Mouse (Mus musculus): ENCODE measurements around the gene Sh3bgrl3.
"Not testable (repeated sequence)": the region's sequence is repeated elsewhere in the genome, so short reads cannot be mapped to it uniquely, and the experiment has no call there.

The Sh3bgrl3 gene

DNA sequence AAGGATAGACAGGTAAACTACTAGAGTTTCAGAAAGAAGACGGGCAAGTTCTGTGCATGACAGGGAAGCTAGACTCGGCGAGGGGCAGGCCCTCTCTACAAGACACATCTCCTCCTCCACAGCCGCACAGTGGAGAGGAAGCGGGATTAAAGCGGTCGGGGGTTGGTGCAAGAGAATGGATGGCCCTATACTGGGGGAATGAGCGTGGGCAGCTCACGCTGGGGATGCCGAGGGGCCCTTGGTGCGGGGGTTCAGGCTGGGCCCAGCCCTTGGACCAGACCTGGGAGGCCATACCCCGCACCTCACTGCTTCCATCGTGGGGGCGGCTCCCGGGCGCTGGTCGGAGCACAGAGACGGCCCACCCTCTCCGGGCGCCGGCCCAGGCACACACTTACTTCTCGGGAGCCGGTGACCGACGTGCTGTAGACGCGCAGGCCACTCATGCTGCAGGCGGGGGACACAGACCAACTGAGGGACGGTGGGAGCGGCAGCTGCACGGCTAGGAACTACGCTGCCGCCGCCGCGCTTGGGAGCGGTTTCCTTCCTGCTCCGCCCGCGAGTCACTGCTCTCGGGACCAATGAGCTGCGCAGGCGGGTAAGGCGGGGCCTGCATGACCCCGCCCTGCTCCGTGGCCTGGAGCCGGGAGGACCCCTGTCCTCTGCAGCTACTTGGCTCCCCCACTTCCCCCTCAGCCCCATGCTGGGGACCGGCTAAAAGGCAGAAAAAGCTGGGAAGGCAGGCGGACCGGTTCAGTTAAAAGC is at the start of gene Sh3bgrl3:
Gene Sh3bgrl3 (minus strand): TSS at position 569 of the 762 bp plus-strand sequence.
- peak; percentile 95 for DNase-seq (ENCODE audit: low read depth, low spot score)

DNA sequence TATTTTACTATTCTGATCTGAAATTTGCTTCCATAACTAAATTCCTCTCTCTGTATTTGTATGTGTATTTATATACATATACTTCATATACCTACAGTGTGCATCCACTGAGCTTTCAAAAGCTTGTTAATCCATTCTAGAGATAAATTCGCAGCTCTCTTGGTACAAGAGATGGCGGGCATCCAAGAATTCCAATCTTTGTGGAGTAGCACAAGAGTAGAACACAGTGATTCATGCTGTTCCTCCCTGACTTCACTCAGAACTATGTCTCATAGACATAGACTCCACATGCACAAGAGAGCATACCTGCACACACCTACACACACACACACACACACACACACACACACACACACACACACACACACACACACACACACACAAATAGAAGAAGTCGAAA is 43.8 kb upstream of the Sh3bgrl3 start:
- peak; percentile 76 for DNase-seq (ENCODE audit: low read depth, low spot score)

DNA sequence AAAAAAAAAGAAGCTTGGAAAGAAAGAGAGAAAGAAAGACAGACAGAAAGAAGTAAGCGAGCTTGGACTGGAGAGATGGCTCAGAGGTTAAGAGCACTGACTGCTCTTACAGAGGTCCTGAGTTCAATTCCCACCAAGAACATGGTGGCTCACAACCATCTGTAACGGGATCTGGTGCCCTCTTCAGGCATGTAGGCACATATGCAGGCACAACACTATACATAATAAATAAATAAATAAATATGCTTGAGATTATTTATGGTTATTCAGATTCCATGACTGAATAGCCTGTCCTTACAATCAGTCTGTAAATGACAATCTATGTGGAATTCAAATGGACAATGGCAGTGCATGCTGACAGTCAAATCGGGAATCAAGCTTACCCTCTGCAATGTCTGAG is 38.3 kb upstream of the Sh3bgrl3 start:
- no peak for DNase-seq (ENCODE audit: low read depth, low spot score)

DNA sequence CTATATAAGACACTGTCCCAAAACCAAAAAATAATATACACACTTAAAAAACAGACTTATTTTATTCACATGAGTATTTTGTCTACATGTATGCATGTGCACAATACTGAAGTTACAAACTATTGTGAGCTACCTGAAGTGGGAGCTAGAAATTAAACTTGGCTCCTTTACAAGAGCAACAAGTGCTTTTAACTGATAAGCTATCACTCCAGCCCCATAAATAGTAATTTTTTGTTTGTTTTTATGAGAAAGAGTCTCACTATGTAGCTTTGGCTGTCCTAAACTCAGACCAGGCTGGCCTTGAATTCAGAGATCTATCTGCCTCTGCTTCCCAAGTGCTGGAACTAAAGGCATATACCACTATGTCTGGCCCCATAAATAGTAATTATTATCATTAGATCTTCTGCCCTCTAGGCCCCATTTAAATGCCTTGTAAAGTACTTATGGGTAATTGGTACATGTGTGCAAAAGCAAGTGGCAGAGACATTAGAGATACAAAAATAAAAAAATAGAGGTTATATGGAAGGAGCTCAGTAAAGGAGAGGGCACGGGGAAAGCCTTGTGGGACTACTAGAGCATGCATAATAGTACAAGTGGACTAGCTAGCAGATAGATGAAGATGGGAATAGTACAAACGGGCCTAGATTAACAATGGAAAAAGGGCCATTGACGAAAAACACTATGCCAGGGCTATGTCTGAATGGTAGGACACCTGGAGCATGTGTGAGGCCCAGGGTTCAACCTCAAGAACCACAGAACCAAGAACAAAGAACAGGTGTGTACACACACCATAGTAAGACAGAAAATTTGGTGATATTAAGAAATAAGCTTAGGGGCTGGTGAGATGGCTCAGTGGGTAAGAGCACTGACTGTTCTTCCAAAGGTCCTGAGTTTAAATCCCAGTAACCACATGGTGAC is 37.2 kb upstream of the Sh3bgrl3 start:
- no peak for DNase-seq (ENCODE audit: low read depth, low spot score)

DNA sequence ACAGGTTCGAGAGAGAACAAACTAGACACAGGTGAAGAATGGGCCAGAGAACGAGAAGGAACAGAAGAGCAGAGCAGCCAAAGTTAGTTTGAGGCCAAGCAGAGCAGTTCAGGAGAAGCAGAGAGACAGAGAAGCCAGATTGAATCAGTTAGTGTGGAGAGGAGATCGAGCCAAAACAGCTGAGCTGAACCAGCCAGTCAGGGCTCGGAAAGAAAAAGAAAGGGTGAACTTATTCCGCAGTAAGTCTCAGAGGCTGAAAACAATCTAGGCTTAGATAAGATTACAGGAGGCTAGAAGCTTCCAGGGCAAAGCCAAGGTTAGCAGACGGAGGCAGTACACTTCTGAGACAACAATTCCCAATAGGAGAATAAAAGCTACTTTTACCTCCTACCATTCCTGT is 36.4 kb upstream of the Sh3bgrl3 start:
- DNase-seq (ENCODE audit: low read depth, low spot score), result no peak

DNA sequence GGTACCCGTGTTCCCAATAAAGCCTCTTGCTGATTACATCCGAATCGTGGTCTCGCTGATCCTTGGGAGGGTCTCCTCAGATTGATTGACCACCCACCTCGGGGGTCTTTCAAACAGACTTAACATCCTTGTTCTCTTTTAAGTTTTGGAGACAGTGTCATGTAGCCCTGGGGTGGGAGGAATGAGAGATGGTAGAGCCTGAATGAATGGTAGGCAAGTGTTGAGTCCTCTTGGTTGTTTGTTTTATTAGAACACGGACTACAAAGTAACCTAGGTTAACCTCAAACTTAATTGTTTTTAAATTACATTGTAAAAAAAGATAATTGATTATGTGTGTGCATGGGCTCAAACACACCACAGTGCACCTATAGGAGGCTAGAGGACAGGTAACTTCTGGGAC is 36.0 kb upstream of the Sh3bgrl3 start:
- no peak for DNase-seq (ENCODE audit: low read depth, low spot score)

DNA sequence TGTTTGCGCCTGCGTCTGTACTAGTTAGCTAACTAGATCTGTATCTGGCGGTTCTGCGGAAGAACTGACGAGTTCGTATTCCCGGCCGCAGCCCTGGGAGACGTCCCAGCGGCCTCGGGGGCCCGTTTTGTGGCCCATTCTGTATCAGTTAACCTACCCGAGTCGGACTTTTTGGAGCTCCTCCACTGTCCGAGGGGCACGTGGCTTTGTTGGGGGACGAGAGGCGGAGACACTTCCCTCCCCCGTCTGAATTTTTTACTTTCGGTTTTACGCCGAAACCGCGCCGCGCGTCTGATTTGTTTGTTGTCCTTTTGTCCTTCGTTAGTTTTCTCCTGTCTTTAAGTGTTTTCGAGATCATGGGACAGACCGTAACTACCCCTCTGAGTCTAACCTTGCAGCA is 31.5 kb upstream of the Sh3bgrl3 start:
- DNase-seq (ENCODE audit: low read depth, low spot score), result peak; percentile 37

DNA sequence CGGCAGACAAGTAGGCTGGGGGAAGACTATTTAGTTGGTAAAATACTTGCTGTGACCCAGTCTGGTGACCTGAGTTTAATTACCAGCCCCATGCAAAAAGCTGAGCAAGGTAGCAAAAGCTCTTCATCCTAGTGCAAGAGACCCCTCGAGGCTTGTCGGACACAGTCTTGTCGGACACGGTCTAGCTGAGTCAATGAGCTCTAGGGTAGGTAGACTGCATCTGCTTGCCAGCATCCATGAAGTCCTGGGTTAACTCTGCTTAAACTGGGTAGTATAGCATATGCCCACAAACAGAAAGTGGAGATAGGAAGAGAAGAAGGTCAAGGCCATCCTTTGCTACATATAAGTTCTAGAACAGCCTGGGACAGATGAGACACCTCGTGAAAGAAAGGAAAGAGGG is 30.2 kb upstream of the Sh3bgrl3 start:
- no peak for DNase-seq (ENCODE audit: low read depth, low spot score)

DNA sequence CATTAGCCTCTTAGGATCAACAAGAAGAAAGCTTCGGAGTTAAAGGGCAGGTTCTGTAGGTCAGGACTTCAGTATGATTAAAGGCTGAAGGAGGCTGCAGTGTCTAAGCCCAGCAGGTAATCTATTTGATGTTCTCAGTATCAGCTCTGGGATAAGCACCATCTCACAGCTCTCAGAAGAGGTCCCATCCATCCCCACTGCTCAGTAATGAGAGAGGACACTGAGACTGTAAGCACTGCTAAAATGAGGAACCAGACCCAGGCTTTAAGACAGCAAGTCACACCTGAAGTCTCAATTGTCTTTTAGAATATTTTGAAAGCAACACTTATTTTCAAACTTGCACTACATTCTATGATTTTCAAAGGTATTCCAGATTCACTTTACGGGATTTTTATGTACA is 29.0 kb upstream of the Sh3bgrl3 start:
- DNase-seq (ENCODE audit: low read depth, low spot score), result no peak

DNA sequence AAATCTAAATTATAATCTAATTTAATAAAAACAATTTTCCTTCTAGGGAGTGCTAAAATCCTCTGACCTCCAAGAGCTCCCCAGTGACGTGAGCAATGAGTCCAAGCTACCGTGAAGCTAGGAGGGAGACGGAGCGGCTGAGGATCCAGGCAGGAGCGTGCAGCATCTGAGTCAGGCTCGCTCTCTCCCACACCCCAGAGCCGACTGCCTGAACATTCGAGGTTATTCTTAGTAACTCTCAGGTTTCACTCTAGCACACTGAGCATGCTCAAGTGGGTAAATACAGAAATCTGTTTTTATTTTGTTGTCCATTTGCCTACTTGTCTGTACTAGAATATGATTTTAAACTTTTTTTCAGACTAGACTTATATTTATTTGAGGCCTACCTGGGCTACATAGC is 28.2 kb upstream of the Sh3bgrl3 start:
- peak; percentile 89 for DNase-seq (ENCODE audit: low read depth, low spot score)

DNA sequence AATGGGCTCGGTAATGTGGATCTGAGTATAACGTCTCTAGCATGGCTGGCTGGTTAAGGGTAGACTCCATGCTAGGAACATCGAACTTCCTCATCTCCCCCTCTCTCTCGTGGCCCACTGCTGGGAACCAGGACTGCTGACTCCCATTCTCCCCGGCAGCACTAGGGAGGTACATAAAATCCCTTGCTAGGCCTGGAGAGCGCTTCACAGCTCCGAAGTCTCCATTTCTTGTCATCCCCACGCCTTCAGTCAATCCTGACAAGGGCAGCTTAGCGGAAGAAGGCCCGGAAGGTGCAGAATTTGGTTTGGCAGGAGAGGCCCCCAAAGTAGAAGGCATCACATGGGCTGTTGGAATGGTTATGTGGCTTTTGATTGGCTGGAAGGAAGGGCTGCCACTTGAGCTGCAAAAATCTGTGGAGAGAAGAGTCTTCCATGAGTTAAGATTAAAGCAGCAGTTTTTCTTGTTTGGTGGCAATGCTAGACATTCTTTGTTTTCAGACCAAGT is 27.4 kb upstream of the Sh3bgrl3 start:
- DNase-seq (ENCODE audit: low read depth, low spot score), result no peak

DNA sequence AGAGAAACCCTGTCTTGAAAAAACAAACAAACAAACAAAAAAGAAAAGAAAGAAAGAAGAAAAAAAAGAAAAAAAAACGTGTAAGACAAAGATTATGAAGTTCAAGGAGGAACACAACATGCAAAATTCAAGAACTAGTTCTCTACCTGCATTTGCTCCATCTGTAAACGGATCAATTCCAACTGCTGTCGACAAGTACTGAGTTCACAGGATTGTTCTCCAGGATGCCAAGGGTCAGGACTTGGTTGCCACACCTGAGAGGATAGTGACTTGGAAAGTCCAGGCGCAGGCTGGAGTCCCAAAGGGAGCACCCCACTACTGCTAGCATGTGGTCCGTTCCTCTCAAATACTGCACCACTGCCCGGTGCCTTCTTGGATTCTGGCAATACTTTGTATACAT is 26.9 kb upstream of the Sh3bgrl3 start:
- no peak for DNase-seq (ENCODE audit: low read depth, low spot score)

DNA sequence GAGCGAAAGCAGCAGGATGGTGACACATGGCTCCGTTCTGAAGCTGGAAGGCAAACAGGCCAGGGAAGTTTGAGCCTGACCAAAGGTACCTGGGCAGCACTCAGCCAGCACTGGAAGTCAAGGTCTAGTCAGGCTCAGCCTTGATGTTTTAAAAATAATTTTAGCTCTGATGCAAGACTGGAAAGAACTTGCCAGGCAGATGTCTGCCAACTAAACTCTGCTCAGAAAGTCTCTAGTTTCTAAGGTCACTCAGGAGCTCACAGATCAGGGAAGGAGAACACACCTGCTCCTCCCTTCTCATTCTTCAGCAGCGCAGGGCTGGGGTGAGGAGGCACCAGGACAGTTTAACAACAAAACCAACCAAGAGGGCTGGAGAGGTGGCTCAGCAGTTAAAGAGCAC is 25.8 kb upstream of the Sh3bgrl3 start:
- no peak for DNase-seq (ENCODE audit: low read depth, low spot score)

DNA sequence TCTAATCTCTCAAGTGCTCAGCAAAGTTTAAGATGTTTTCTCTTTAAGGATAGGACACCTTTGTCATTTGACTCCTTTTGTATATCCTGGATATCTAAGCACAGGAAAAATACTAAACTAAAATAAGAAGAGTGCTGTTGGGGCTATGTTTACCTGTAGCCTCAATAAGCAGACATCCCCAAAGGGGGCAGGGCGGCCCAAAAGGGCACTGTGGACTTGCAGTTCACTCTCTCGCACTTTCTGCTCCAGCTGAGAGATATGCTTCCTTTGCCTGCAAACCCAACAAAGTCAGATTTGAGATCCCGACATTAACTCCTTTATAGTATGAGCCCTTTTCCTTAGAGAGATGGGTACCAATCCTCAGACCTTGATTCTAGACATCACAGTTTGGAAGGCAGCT is 25.1 kb upstream of the Sh3bgrl3 start:
- no peak for DNase-seq (ENCODE audit: low read depth, low spot score)

DNA sequence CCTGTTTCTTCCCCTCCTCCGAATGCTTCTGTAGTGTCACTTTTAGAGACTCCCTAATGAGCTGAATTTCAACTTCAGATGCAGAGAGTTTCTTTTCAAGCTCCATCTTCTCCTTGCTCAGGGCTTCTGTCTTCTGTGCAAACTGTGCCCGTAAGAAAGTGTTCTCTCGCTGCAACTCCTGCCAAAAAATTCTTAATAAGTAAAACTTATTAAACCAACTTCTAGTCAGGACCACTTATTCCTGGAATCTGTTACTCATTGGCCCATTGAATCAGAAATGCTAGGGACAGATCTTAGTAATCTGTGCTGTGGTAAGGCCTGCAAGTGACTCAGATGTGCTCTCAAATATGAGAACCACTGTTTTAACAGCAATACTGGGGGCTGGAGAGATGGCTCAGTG is 23.5 kb upstream of the Sh3bgrl3 start:
- no peak for DNase-seq (ENCODE audit: low read depth, low spot score)

DNA sequence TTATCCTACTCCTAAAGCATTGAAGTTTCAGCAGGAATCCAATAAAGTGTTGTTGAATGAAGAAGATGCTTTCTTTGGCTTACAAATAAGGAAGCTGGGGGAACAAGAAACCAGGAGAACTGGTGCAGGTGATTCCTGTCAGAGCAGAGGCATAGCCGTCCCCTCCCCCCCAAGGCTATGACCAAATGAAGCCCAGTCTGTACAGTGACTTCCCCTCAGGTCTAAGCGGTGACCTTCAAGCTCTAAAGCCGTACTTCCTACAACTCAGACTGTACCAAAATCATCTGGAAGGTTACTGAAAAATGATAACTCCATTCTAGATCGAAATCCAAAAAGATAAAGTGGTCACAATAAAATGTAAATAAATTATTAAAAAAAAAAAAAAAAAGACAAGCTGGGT is 20.8 kb upstream of the Sh3bgrl3 start:
- DNase-seq (ENCODE audit: low read depth, low spot score), result no peak

DNA sequence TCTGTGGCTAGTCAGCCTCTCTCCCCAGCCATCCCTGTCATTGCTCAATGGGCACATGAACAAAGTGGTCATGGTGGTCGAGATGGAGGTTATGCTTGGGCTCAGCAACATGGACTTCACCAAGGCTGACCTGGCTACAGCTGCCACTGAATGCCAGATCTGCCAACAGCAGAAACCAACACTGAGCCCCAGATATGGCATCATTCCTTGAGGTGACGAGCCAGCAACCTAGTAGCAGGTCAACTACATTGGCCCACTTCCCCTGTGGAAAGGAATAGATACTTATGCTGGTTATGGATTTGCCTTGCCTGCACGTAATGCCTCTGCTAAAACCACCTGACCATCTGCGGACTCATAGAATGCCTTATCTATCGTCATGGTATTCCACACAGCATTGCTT is 15.7 kb upstream of the Sh3bgrl3 start:
- DNase-seq (ENCODE audit: low read depth, low spot score), result not testable (repeated sequence)

DNA sequence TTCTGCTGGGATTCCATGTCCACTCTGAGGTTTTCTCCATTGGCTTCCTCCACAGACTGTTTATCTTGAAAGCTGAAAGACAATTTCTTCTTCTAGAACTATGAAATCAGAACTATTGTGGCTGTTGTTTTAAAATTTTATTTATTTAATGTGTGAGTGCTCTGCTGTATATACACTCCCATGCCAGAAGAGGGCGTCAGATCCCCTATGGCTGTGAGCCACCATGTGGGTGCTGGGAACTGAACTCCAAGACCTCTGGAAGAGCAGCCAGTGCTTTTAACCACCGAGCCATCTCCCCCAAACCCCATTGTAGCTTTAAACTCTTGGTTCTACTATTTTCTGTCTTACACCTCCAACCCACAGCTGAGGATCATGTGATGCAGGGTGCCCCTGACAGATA is 10.3 kb upstream of the Sh3bgrl3 start:
- no peak for DNase-seq (ENCODE audit: low read depth, low spot score)

DNA sequence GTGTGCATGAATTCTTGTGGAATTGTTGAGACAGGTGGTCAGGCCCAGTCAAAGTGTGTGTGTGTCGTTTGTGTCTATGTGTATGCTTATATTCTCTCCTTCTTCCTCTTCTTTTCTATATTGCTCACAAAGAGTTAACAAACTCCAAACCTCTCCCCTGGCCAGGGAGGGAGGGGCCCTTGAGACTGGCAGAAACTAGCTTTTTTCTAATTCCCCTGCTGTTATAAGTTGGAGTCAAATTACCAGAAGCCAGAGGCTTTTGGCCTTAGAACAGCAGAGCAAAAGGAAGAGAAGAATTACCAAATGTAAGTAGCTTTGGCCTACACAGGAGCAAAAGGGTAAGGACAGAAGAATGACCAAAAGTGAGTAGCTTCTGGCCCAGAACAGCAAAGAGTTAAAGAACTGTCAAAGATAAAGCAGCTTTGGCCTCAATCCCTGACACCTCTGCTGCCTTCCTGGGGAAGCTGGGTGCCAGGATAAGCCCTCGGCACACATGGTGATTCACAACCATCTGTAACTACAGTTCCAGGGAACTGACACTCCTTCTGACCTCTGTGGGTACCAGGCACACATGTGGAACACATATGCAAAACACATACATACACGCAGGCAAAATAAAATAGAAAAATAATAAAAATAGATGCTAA is 7.8 kb upstream of the Sh3bgrl3 start:
- no peak for DNase-seq (ENCODE audit: low read depth, low spot score)

DNA sequence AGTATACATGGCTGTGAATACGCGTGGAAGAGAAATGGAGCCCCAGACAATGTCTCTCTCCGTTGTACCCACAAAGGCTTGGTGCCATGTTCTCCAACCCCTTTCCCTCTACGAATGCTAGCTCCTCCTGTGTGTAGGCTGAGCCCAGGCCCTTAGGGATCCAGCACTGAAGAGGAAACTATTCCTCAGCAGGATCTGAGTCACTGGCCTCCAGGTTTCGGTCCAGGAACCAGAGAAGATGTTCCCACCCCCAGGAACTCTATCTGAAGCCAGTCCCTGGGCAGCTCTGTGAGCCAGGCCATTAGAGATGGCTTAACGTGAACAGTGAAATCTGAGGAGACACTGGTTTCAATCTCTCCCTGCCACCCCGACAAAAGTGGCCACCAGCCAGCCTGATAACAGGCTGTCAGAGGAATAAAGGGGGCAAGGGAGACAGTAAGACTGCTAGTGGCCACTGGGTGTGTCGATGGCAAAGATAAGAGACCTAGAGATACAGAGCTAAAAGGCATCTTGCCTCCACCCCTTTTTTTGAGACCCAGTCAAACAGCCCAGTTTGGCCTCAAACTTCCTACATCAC is 4.0 kb upstream of the Sh3bgrl3 start:
- peak; percentile 47 for DNase-seq (ENCODE audit: low read depth, low spot score)

DNA sequence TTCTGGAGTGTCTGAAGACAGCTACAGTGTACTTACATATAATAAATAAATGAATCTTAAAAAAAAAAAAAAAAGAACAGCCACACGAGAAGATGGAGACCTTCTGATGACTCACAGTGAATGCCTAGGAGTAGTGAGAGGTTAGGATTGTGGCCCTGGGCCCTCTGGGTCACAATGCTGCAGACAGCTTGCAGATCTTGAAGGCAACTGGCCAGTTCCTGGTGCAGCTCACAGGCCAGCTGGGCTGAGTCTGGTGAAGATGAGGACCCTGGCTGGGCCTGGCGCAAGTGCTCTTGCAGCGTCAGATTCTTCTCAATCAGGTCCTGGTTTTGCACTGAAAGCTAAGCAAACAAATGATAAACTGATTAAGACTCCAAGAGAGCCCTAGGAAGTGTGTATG is 3.5 kb upstream of the Sh3bgrl3 start:
- DNase-seq (ENCODE audit: low read depth, low spot score), result no peak

DNA sequence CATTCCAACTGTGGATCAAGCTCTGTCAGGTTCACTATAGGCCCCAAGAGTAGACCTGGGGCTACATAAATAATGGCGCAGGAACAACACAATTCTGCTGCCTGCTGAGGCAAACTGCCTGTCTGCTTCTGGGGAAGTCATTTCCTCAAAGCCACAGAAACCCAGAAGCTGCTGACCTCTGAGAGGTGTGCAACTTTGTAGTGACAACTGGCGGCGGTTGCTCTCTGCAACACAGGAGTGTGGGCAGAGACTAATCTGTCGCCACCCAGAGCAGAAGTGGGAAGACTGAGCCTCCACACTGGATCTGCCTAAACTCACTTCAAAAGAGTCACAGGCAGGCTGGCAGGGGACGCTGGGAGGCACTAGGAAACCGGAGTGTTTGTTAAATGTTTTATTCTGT is 893 bp upstream of the Sh3bgrl3 start:
- DNase-seq (ENCODE audit: low read depth, low spot score), result peak; percentile 56

All from brain, adult 2 months (tissue).